Mouse (Mus musculus): ENCODE measurements around the gene Col15a1.

Col15a1 gene

GRCm38 (mm10) chr4:47352061-47352661 lies 144.2 kb downstream of the Col15a1 start:
- peak; percentile 27 for DNase-seq (ENCODE audit: low spot score)

- peak; percentile 97 for DNase-seq (ENCODE audit: low spot score)
Observed at GRCm38 (mm10) chr4:47352803-47353388, 144.9 kb downstream of the Col15a1 start, which contains the start of gene Tgfbr1. TSS of gene Tgfbr1 (plus strand) at chr4:47353222.

- no peak for DNase-seq (ENCODE audit: low spot score)
Observed at GRCm38 (mm10) chr4:47353416-47354111, 145.6 kb downstream of the Col15a1 start.

- no peak for DNase-seq (ENCODE audit: low spot score)
Observed at GRCm38 (mm10) chr4:47354304-47354703, 146.3 kb downstream of the Col15a1 start.

- DNase-seq (ENCODE audit: low spot score): no peak
Observed at GRCm38 (mm10) chr4:47362662-47363061, 154.7 kb downstream of the Col15a1 start.

All from urinary bladder, postnatal 10 days (tissue).